Mouse (Mus musculus) adrenal gland, postnatal 14 days (tissue): ENCODE measurements at regions not wholly inside any gene's neighbourhood (a gene's known extent, or its start where the extent isn't known, plus 50 kb on each side); places are given as distances from the start of the nearest gene placed in this dataset.

ENCODE experiments used
- DNase-seq: peaks from one replicate; pipeline ENCODE4 v3.0.0; 2021; ENCODE audit warnings: mixed read lengths

GRCm38 (mm10) chr12:17113465-17114177 lies 63.1 kb downstream of the Kcnf1 start:
- DNase-seq: no peak

GRCm38 (mm10) chr12:17112781-17113464 lies 63.8 kb downstream of the Kcnf1 start:
- DNase-seq: no peak

GRCm38 (mm10) chr12:17106220-17106619 lies 70.5 kb downstream of the Kcnf1 start:
- no peak for DNase-seq

GRCm38 (mm10) chr12:17105057-17105712 lies 71.5 kb downstream of the Kcnf1 start:
- DNase-seq: no peak

GRCm38 (mm10) chr12:17101842-17102241 lies 74.8 kb downstream of the Kcnf1 start:
- no peak for DNase-seq

- DNase-seq: no peak
These were observed 78.9 kb downstream of the Kcnf1 start for GRCm38 (mm10) chr12:17097800-17098271.

- DNase-seq: no peak
These were observed 81.9 kb downstream of the Kcnf1 start for GRCm38 (mm10) chr12:17094758-17095157.

GRCm38 (mm10) chr12:17093772-17094171 lies 82.2 kb upstream of the 2410004P03Rik start:
- no peak for DNase-seq

GRCm38 (mm10) chr12:17091058-17091457 lies 79.5 kb upstream of the 2410004P03Rik start:
- no peak for DNase-seq

- DNase-seq: no peak
These were observed 78.3 kb upstream of the 2410004P03Rik start for GRCm38 (mm10) chr12:17089710-17090339.

GRCm38 (mm10) chr12:17087388-17087787 lies 75.9 kb upstream of the 2410004P03Rik start:
- no peak for DNase-seq

GRCm38 (mm10) chr12:17085209-17085574 lies 73.7 kb upstream of the 2410004P03Rik start:
- peak; percentile 32 for DNase-seq

GRCm38 (mm10) chr12:17084499-17085208 lies 73.1 kb upstream of the 2410004P03Rik start:
- no peak for DNase-seq

- DNase-seq: no peak
These were observed 60.3 kb upstream of the 2410004P03Rik start for GRCm38 (mm10) chr12:17071691-17072454.

- peak; percentile 20 for DNase-seq
These were observed 58.3 kb upstream of the 2410004P03Rik start for GRCm38 (mm10) chr12:17069808-17070207.

- DNase-seq: no peak
These were observed 57.6 kb upstream of the 2410004P03Rik start for GRCm38 (mm10) chr12:17069161-17069560.

GRCm38 (mm10) chr12:17063920-17064319 lies 52.4 kb upstream of the 2410004P03Rik start:
- DNase-seq: peak; percentile 12
